Mouse (Mus musculus): Measurements from ENCODE around the gene Otog.

DNA sequence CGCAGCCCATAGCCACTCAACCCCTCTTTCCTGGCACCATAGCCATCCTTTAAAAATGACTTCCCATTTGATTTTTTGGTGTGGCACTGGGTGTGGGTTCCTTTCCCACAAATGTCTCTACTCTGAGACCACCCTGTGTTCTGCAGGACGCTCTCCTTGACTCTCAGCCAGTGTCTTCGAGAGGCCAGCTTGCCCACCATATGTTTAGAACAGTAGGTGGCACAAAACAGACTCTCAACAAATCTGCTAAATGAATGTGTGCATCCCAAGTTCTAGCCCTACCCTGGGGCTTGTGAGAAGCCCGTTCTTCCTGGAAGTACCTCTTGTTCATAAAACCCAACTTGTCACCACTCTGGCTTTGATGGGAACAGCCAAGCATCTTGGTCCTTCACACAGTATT is 696 bp upstream of the Otog start:
- TF ChIP-seq CTCF (IDR thresholded peaks at IDR 0.05; ENCODE audit: borderline replicate concordance, insufficient read depth, low read length) (no peak), POLR2A (IDR thresholded peaks at IDR 0.05; ENCODE audit: low read depth, low read length) (no peak)

Data from embryonic fibroblast, embryonic 13.5 days (primary cell).